Mouse (Mus musculus): Measurements from ENCODE around the gene Sgcd.

DNA sequence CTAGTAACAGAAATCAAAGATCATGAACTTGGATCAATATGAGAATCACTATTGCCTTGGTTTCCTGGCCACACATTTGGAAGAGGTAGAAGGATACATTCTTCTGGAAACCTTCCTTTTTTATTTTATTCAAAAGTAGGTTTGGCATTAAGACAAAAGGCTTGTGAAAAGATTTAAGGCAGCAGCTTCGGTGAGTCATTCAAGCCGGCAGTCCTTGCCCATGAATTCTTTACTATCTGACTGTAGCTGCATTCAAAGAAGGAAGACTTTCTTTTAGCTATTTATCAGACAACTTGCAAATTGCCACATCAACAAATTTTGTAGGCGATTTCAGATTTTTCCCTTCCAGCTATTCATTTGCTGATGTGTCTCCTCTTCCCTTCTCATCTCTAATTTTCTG, 422.6 kb downstream of the Sgcd start:
- no peak for TF ChIP-seq CTCF (IDR thresholded peaks at IDR 0.05)
- no peak for TF ChIP-seq EP300 (IDR thresholded peaks at IDR 0.05)

Data from lung, postnatal 0 days (tissue).